Mouse (Mus musculus) monocyte, adult 59 days (primary cell): ENCODE measurements around the gene Cdc42. TPM values are rescaled to one million over a fixed set of nuclear protein-coding genes. Genes with fewer than 3 reads are reported as not detected.

Source experiments
- total RNA-seq, 2 experiments: library from RNA; stranded (reverse); gene quantifications; one replicate each; pipeline ENCODE4 v1.2.4; 2023

Gene Cdc42
- total RNA-seq, result 100 to 1,000 TPM; 574 to 635 TPM

GRCm38 (mm10) chr4:137357517-137358254 lies at the start of gene Cdc42:
TSS of gene Cdc42 (minus strand) at chr4:137357720.

GRCm38 (mm10) chr4:137277166-137277513 lies 80.4 kb downstream of the Cdc42 start, which contains the start of gene Wnt4:
TSS of gene Wnt4 (plus strand) at chr4:137277489.

Other genes with a start within 250 kb of the Cdc42 start
- gene Wnt4, start 80.2 kb downstream of the Cdc42 start, total RNA-seq, result not detected
- not detected for gene Cela3a, start 52.1 kb upstream of the Cdc42 start, total RNA-seq
- gene Cela3b, start 72.8 kb upstream of the Cdc42 start, total RNA-seq, result under 1 TPM in 1 of 2 experiments, not detected in 1; 0.79 TPM
- gene 1700013G24Rik, start 95.6 kb upstream of the Cdc42 start, total RNA-seq, result not detected
- gene Hspg2, start 111.0 kb upstream of the Cdc42 start, total RNA-seq, result under 1 TPM; 0.33 to 0.58 TPM
- not detected for gene Ldlrad2, start 216.8 kb upstream of the Cdc42 start, total RNA-seq
- gene Usp48, start 236.0 kb upstream of the Cdc42 start, total RNA-seq, result 100 to 1,000 TPM; 157 to 158 TPM